Mouse (Mus musculus) midbrain, embryonic 13.5 days (tissue): Measurements from ENCODE around the gene Cacna2d4. TPM values are rescaled to one million over a fixed set of nuclear protein-coding genes. Genes with fewer than 3 reads are reported as not detected.

ENCODE experiments used
- ATAC-seq: fragments of 200-750 bp; cut with Nextera tagmentation; 2 replicates; pipeline ENCODE4 v1.8.0; 2017; ENCODE audit warnings: mild to moderate bottlenecking, moderate TSS enrichment, moderate library complexity
- H3K27ac ChIP-seq: fragments of 300-500 bp; sonication (generic); 2 replicates; pipeline ENCODE4 v1.5.1; 2015; ENCODE audit warnings: inconsistent platforms, mild to moderate bottlenecking, moderate library complexity
- H3K27me3 ChIP-seq: fragments of 300-500 bp; sonication (generic); 2 replicates; pipeline ENCODE4 v1.6.1; 2015; ENCODE audit warnings: mild to moderate bottlenecking, inconsistent platforms
- H3K36me3 ChIP-seq: fragments of 300-500 bp; sonication (generic); 2 replicates; pipeline ENCODE4 v1.6.1; 2015; ENCODE audit warnings: mild to moderate bottlenecking, inconsistent platforms
- H3K4me1 ChIP-seq: fragments of 300-500 bp; sonication (generic); replicated peaks from 2 replicates; pipeline ENCODE4 v1.6.1; 2015; ENCODE audit warnings: inconsistent platforms
- H3K4me2 ChIP-seq: fragments of 300-500 bp; sonication (generic); replicated peaks from 2 replicates; pipeline ENCODE4 v1.6.1; 2015; ENCODE audit warnings: moderate library complexity, mild to moderate bottlenecking, inconsistent platforms
- H3K4me3 ChIP-seq: fragments of 300-500 bp; sonication (generic); replicated peaks from 2 replicates; pipeline ENCODE4 v1.5.1; 2015; ENCODE audit warnings: mild to moderate bottlenecking, inconsistent platforms
- H3K9ac ChIP-seq: fragments of 300-500 bp; sonication (generic); replicated peaks from 2 replicates; pipeline ENCODE4 v1.6.1; 2015; ENCODE audit warnings: mild to moderate bottlenecking, inconsistent platforms
- H3K9me3 ChIP-seq: fragments of 300-500 bp; sonication (generic); 2 replicates; pipeline ENCODE4 v1.6.1; 2016; ENCODE audit warnings: mild to moderate bottlenecking, inconsistent platforms
- WGBS: fragments of 180-500 bp; shearing (Covaris S2); methylation state at CpG from one replicate; pipeline ENCODE4 v1.1.7; 2015; 5-methylcytosine and 5-hydroxymethylcytosine counted together
- polyA plus RNA-seq: library from polyadenylated mRNA; unstranded; fragments of >200 nt; fragmentation: Nextera tagmentation; extraction: Ambion mirVana; gene quantifications from 2 replicates; pipeline ENCODE4 v1.2.1, GENCODE M21; 2015

Gene Cacna2d4
- polyA plus RNA-seq, 1 experiment from 2014 or later: 0.43 TPM

GRCm38 (mm10) chr6:119333831-119334230 lies 97.5 kb downstream of the Cacna2d4 start:
- ATAC-seq: no peak
- Histone ChIP-seq H3K4me2 (no peak overlapping the region), H3K4me3 (no peak overlapping the region), H3K4me1 (peaks cover 38% of the 10 kb centered on the region), H3K27ac (no peak overlapping the region), H3K27me3 (peaks cover 31% of the 10 kb centered on the region), H3K9me3 (no peaks in the 10 kb centered on the region), H3K9ac (no peak overlapping the region), H3K36me3 (no peaks in the 10 kb centered on the region)
- WGBS: 44% methylated on average over 3 of the region's 3 CpGs

GRCm38 (mm10) chr6:119336124-119336523 lies 99.8 kb downstream of the Cacna2d4 start:
- no peaks in the 10 kb centered on the region for H3K9me3 ChIP-seq
- no peaks in the 10 kb centered on the region for H3K36me3 ChIP-seq
- ATAC-seq: no peak
- no peak overlapping the region for H3K4me2 ChIP-seq
- no peak overlapping the region for H3K4me3 ChIP-seq
- peaks cover 15% of the 10 kb centered on the region for H3K4me1 ChIP-seq
- no peak overlapping the region for H3K9ac ChIP-seq
- H3K27ac ChIP-seq: no peak overlapping the region
- H3K27me3 ChIP-seq: peaks cover 9% of the 10 kb centered on the region
- 84% methylated on average over 7 of the region's 7 CpGs for WGBS

GRCm38 (mm10) chr6:119337287-119337686 lies 101.0 kb downstream of the Cacna2d4 start:
- Histone ChIP-seq H3K9me3 (no peaks in the 10 kb centered on the region), H3K9ac (no peak overlapping the region), H3K36me3 (no peaks in the 10 kb centered on the region), H3K27me3 (no peaks in the 10 kb centered on the region), H3K27ac (no peak overlapping the region), H3K4me2 (no peak overlapping the region), H3K4me1 (peaks cover 12% of the 10 kb centered on the region; the same call in 1 of the 2 replicates), H3K4me3 (no peak overlapping the region)
- ATAC-seq: no peak
- WGBS: 64% methylated on average over 3 of the region's 3 CpGs

GRCm38 (mm10) chr6:119338121-119338912 lies 102.0 kb downstream of the Cacna2d4 start:
- 16% methylated on average over 11 of the region's 11 CpGs for WGBS
- no peak for ATAC-seq
- no peaks in the 10 kb centered on the region for H3K27me3 ChIP-seq

GRCm38 (mm10) chr6:119341409-119341808 lies 105.1 kb downstream of the Cacna2d4 start:
- peaks cover 12% of the 10 kb centered on the region; the same call in 1 of the 2 replicates for H3K4me1 ChIP-seq
- H3K27me3 ChIP-seq: no peaks in the 10 kb centered on the region
- no peak overlapping the region for H3K4me3 ChIP-seq
- H3K27ac ChIP-seq: no peak overlapping the region
- ATAC-seq: peak; percentile 92
- no peak overlapping the region for H3K4me2 ChIP-seq
- H3K9ac ChIP-seq: no peak overlapping the region
- H3K36me3 ChIP-seq: no peaks in the 10 kb centered on the region
- no peaks in the 10 kb centered on the region for H3K9me3 ChIP-seq

More at GRCm38 (mm10) chr6:119338121-119338912, 102.0 kb downstream of the Cacna2d4 start:
- Histone ChIP-seq H3K27ac (no peak overlapping the region), H3K9ac (no peak overlapping the region), H3K36me3 (no peaks in the 10 kb centered on the region), H3K9me3 (no peaks in the 10 kb centered on the region), H3K4me2 (no peak overlapping the region), H3K4me1 (peaks cover 12% of the 10 kb centered on the region; the same call in 1 of the 2 replicates), H3K4me3 (no peak overlapping the region)

- H3K36me3 ChIP-seq: no peaks in the 10 kb centered on the region
Measured at GRCm38 (mm10) chr6:119346257-119346656, 109.9 kb downstream of the Cacna2d4 start.

GRCm38 (mm10) chr6:119347813-119348212 lies 111.5 kb downstream of the Cacna2d4 start:
- Histone ChIP-seq H3K4me1 (no peaks in the 10 kb centered on the region), H3K9me3 (no peaks in the 10 kb centered on the region), H3K9ac (no peak overlapping the region; the same call in 1 of the 2 replicates), H3K4me2 (no peak overlapping the region), H3K4me3 (no peak overlapping the region), H3K27me3 (no peaks in the 10 kb centered on the region), H3K27ac (no peak overlapping the region), H3K36me3 (peaks cover 10% of the 10 kb centered on the region; the same call in 1 of the 2 replicates)
- WGBS: 77% methylated on average over 5 of the region's 5 CpGs
- no peak; the same call in 1 of the 2 replicates for ATAC-seq

More at GRCm38 (mm10) chr6:119346257-119346656, 109.9 kb downstream of the Cacna2d4 start:
- 75% methylated on average over 10 of the region's 10 CpGs for WGBS
- no peaks in the 10 kb centered on the region for H3K4me1 ChIP-seq
- H3K27ac ChIP-seq: no peak overlapping the region
- no peaks in the 10 kb centered on the region for H3K27me3 ChIP-seq
- 0 out of 2 replicates have a peak overlapping the region, but pooled peaks have one; percentile 19 for H3K9ac ChIP-seq
- no peaks in the 10 kb centered on the region for H3K9me3 ChIP-seq
- H3K4me2 ChIP-seq: no peak overlapping the region
- no peak overlapping the region for H3K4me3 ChIP-seq
- ATAC-seq: no peak

- H3K4me3 ChIP-seq: no peak overlapping the region
- 0% methylated on average over 1 of the region's 1 CpGs for WGBS
- H3K4me1 ChIP-seq: no peaks in the 10 kb centered on the region
- no peaks in the 10 kb centered on the region for H3K9me3 ChIP-seq
- H3K36me3 ChIP-seq: peaks cover 12% of the 10 kb centered on the region
- H3K27me3 ChIP-seq: no peaks in the 10 kb centered on the region
- no peak overlapping the region for H3K9ac ChIP-seq
- ATAC-seq: peak; percentile 78
- no peak overlapping the region for H3K27ac ChIP-seq
- no peak overlapping the region for H3K4me2 ChIP-seq
Measured at GRCm38 (mm10) chr6:119348234-119348633, 111.9 kb downstream of the Cacna2d4 start.

GRCm38 (mm10) chr6:119350703-119351198 lies 114.4 kb downstream of the Cacna2d4 start:
- WGBS: 86% methylated on average over 9 of the region's 9 CpGs
- no peak overlapping the region for H3K4me3 ChIP-seq
- peaks cover 36% of the 10 kb centered on the region for H3K36me3 ChIP-seq
- H3K9me3 ChIP-seq: no peaks in the 10 kb centered on the region
- H3K27me3 ChIP-seq: no peaks in the 10 kb centered on the region
- H3K4me2 ChIP-seq: no peak overlapping the region
- ATAC-seq: no peak
- no peak overlapping the region for H3K9ac ChIP-seq
- H3K4me1 ChIP-seq: no peaks in the 10 kb centered on the region
- H3K27ac ChIP-seq: peak overlapping the region; percentile 7; the same call in 1 of the 2 replicates

- peaks cover 43% of the 10 kb centered on the region for H3K36me3 ChIP-seq
- H3K4me2 ChIP-seq: no peak overlapping the region
- H3K9me3 ChIP-seq: no peaks in the 10 kb centered on the region
- H3K9ac ChIP-seq: no peak overlapping the region
- no peak overlapping the region for H3K4me3 ChIP-seq
- 86% methylated on average over 8 of the region's 8 CpGs for WGBS
- H3K27ac ChIP-seq: no peak overlapping the region
- H3K4me1 ChIP-seq: no peaks in the 10 kb centered on the region
- H3K27me3 ChIP-seq: no peaks in the 10 kb centered on the region
- ATAC-seq: no peak
Measured at GRCm38 (mm10) chr6:119351656-119352055, 115.3 kb downstream of the Cacna2d4 start.

GRCm38 (mm10) chr6:119352501-119352900 lies 116.2 kb downstream of the Cacna2d4 start:
- no peak for ATAC-seq

GRCm38 (mm10) chr6:119358020-119358571 lies 121.8 kb downstream of the Cacna2d4 start:
- ATAC-seq: no peak
- Histone ChIP-seq H3K27ac (no peak overlapping the region), H3K36me3 (peaks cover 78% of the 10 kb centered on the region), H3K9me3 (no peaks in the 10 kb centered on the region), H3K4me3 (no peak overlapping the region), H3K27me3 (no peaks in the 10 kb centered on the region), H3K9ac (no peak overlapping the region), H3K4me1 (no peaks in the 10 kb centered on the region), H3K4me2 (no peak overlapping the region)
- 85% methylated on average over 8 of the region's 8 CpGs for WGBS

More at GRCm38 (mm10) chr6:119352501-119352900, 116.2 kb downstream of the Cacna2d4 start:
- H3K36me3 ChIP-seq: peaks cover 50% of the 10 kb centered on the region
- WGBS: 95% methylated on average over 6 of the region's 6 CpGs
- H3K27ac ChIP-seq: no peak overlapping the region
- no peak overlapping the region for H3K4me2 ChIP-seq
- no peak overlapping the region for H3K4me3 ChIP-seq
- no peak overlapping the region for H3K9ac ChIP-seq
- no peaks in the 10 kb centered on the region for H3K4me1 ChIP-seq
- H3K27me3 ChIP-seq: no peaks in the 10 kb centered on the region
- no peaks in the 10 kb centered on the region for H3K9me3 ChIP-seq
